Mouse (Mus musculus) brain, embryonic 14.5 days (tissue): ENCODE data around the gene Dstyk.

Experiments used
- CTCF ChIP-seq: fragments of 200-500 bp; IDR thresholded peaks from 2 replicates; pipeline ENCODE4 v1.5.1; 2012; ENCODE audit warnings: inconsistent platforms, mild to moderate bottlenecking, moderate library complexity, borderline replicate concordance; ENCODE audit not compliant: insufficient read depth, insufficient read length; ENCODE audit errors: extremely low read depth
- POLR2A ChIP-seq: fragments of 200-500 bp; IDR thresholded peaks from 2 replicates; pipeline ENCODE4 v1.6.1; 2012; ENCODE audit warnings: mild to moderate bottlenecking, inconsistent platforms, borderline replicate concordance; ENCODE audit not compliant: poor library complexity, insufficient read depth, insufficient read length, severe bottlenecking; ENCODE audit errors: extremely low read depth

- TF ChIP-seq POLR2A = peak; percentile 71; the same call in 1 of the 2 replicates
- peak; percentile 60 for TF ChIP-seq CTCF
Measured at GRCm38 (mm10) chr1:132417319-132418251, at the start of gene Dstyk.
